11 mouse cellular contexts compared by ENCODE assay signal in the genomic region with DNA sequence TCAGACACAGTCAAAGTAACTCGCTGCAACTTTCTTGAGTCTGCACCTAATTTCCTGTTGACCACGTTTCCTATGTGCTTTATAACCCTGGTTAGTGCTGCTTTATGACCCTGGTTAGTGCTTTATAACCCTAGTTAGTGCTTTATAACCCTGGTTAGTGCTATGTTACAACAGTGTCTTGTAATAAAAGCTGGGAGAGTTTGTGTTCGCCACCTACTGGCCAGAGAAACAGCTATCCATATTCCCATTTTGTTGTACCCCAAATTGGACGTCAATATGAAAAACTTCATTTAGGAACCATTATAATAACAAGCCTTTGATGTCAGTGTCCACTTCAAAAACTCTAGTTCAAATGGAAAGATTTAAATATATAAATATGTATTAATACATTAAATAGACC.
DNase-seq lines count a peak whose midpoint lies in the region; ATAC-seq and TF ChIP-seq lines count a peak whose summit lies in the region.
"Had no signal": no experiment of that assay in that cellular context is flagged by ENCODE, and none has a peak within 500 bp of the region (broad histone marks: within the 10 kb centered on the region; RNA-seq: fewer than 3 reads in every experiment).

No protein-coding gene starts in this region.

- no peak overlapping the region for H3K9ac ChIP-seq in stomach, postnatal 0 days (ENCODE audit: low read length)
- H3K9ac ChIP-seq: liver, embryonic 15.5 days; midbrain, embryonic 12.5 days had no signal

- H3K9me3 ChIP-seq in stomach, postnatal 0 days (ENCODE audit: control insufficient read depth, low read length) = no peaks in the 10 kb centered on the region
- H3K9me3 ChIP-seq in limb, embryonic 10.5 days (replicated peaks) = no peaks in the 10 kb centered on the region
- H3K9me3 ChIP-seq: liver, embryonic 15.5 days; midbrain, embryonic 12.5 days had no signal

- TF ChIP-seq EP300 in stomach, postnatal 0 days (optimal IDR thresholded peaks at IDR 0.05) = no peak

- H3K4me1 ChIP-seq in cerebellum, adult 2 months (ENCODE audit: control insufficient read depth, insufficient read depth, low read length) = peaks cover 7% of the 10 kb centered on the region; the same call in 1 of the 2 replicates
- H3K4me1 ChIP-seq in stomach, postnatal 0 days (replicated peaks; ENCODE audit: control insufficient read depth, insufficient read depth) = no peaks in the 10 kb centered on the region
- no peaks in the 10 kb centered on the region for H3K4me1 ChIP-seq in limb, embryonic 10.5 days
- H3K4me1 ChIP-seq: liver, embryonic 15.5 days; midbrain, embryonic 12.5 days had no signal

- WGBS in cerebellum, adult 2 months = 52% methylated on average over 4 of the region's 4 CpGs
- WGBS in stomach, postnatal 0 days = 52% methylated on average over 4 of the region's 4 CpGs
- 45% methylated on average over 4 of the region's 4 CpGs for WGBS in limb, embryonic 10.5 days

- no peak overlapping the region for H3K4me3 ChIP-seq in cerebellum, adult 2 months (replicated peaks; ENCODE audit: insufficient read depth, low read depth, low read length)
- H3K4me3 ChIP-seq in stomach, postnatal 0 days (ENCODE audit: low read depth, low read length) = no peak overlapping the region
- H3K4me3 ChIP-seq in limb, embryonic 10.5 days = no peak overlapping the region
- H3K4me3 ChIP-seq: erythroblast, embryonic 14.5 days; liver, embryonic 15.5 days; midbrain, embryonic 12.5 days had no signal

- no peak for TF ChIP-seq POLR2A in cerebellum, adult 2 months (IDR thresholded peaks at IDR 0.05; ENCODE audit: borderline replicate concordance, insufficient read depth, low read length)

- no peak overlapping the region for H3K4me2 ChIP-seq in stomach, postnatal 0 days (replicated peaks; ENCODE audit: low read depth)
- H3K4me2 ChIP-seq: liver, embryonic 15.5 days; midbrain, embryonic 12.5 days had no signal

- H3K27ac ChIP-seq in cerebellum, adult 2 months (ENCODE audit: insufficient read depth, low read length) = no peak overlapping the region
- no peak overlapping the region for H3K27ac ChIP-seq in stomach, postnatal 0 days (replicated peaks)
- H3K27ac ChIP-seq in limb, embryonic 10.5 days = no peak overlapping the region
- H3K27ac ChIP-seq: liver, embryonic 15.5 days; midbrain, embryonic 12.5 days had no signal

- ATAC-seq in stomach, postnatal 0 days (ENCODE audit: low FRiP score, low TSS enrichment) = no peak

- peak; percentile 6 to 38 for DNase-seq in cerebellum, postnatal 25 days
- DNase-seq in cerebellum, adult 2 months = no peak
- peak; percentile 17 for DNase-seq in kidney, adult 9 months
- DNase-seq in kidney, postnatal 14 days = no peak
- peak; percentile 6 for DNase-seq in thymus, postnatal 14 days
- no peak for DNase-seq in thymus, postnatal 36 days
- DNase-seq in stomach, postnatal 0 days (ENCODE audit: low spot score) = no peak
- DNase-seq in limb, embryonic 10.5 days (ENCODE audit: low spot score) = no peak

- TF ChIP-seq CTCF in cerebellum, adult 2 months (IDR thresholded peaks at IDR 0.05; ENCODE audit: borderline replicate concordance, insufficient read depth, low read depth, low read length) = no peak
- peak; percentile 63 for TF ChIP-seq CTCF in stomach, postnatal 0 days (IDR thresholded peaks at IDR 0.05; ENCODE audit: low read depth)

- H3K36me3 ChIP-seq in stomach, postnatal 0 days (ENCODE audit: control insufficient read depth, insufficient read depth, low read length) = no peaks in the 10 kb centered on the region
- H3K36me3 ChIP-seq in limb, embryonic 10.5 days = no peaks in the 10 kb centered on the region
- H3K36me3 ChIP-seq: liver, embryonic 15.5 days; midbrain, embryonic 12.5 days had no signal

- no peaks in the 10 kb centered on the region for H3K27me3 ChIP-seq in cerebellum, adult 2 months (ENCODE audit: control insufficient read depth, insufficient read depth, low read length)
- H3K27me3 ChIP-seq in stomach, postnatal 0 days (ENCODE audit: control insufficient read depth, insufficient read depth, low read length) = no peaks in the 10 kb centered on the region
- H3K27me3 ChIP-seq in limb, embryonic 10.5 days (ENCODE audit: low read depth, poor library complexity, severe bottlenecking) = no peaks in the 10 kb centered on the region
- H3K27me3 ChIP-seq: liver, embryonic 15.5 days; midbrain, embryonic 12.5 days had no signal

Comparison
In these comparisons a context has a peak if more than half of its experiments do, and no peak if none do; other contexts are left out.
1. DNase-seq: peak in cerebellum, postnatal 25 days (2 of 2), kidney, adult 9 months (single experiment) and thymus, postnatal 14 days (single experiment); none in cerebellum, adult 2 months (0 of 2), kidney, postnatal 14 days (single experiment), thymus, postnatal 36 days (0 of 2), stomach, postnatal 0 days (single experiment) and limb, embryonic 10.5 days (single experiment).